Mouse (Mus musculus) small intestine, adult 2 months (tissue): ENCODE results near the gene Mybphl.

Source experiments
- CTCF ChIP-seq: fragments of 200-500 bp; IDR thresholded peaks from 2 replicates; pipeline ENCODE4 v1.5.1; 2012; ENCODE audit warnings: low read depth, mild to moderate bottlenecking, control low read depth, inconsistent platforms, low read length, moderate library complexity, mixed read lengths; ENCODE audit not compliant: insufficient replicate concordance, insufficient read length; ENCODE audit errors: extremely low read depth
- POLR2A ChIP-seq: fragments of 200-500 bp; IDR thresholded peaks from 2 replicates; pipeline ENCODE4 v1.6.1; 2012; ENCODE audit warnings: low read depth, mild to moderate bottlenecking, control low read depth, inconsistent platforms, low read length, moderate library complexity

- no peak for TF ChIP-seq CTCF
- TF ChIP-seq POLR2A = no peak
Observed at GRCm38 (mm10) chr3:108322962-108323361, 41.7 kb upstream of the Mybphl start.
